ENCODE assay signal across 16 mouse cellular contexts in genomic region chr9:28738451-28738860, GRCm38 (mm10).
DNase-seq lines count a peak whose midpoint lies in the region; ATAC-seq and TF ChIP-seq lines count a peak whose summit lies in the region.
"Had no signal": no experiment of that assay in that cellular context is flagged by ENCODE, and none has a peak within 500 bp of the region (broad histone marks: within the 10 kb centered on the region; RNA-seq: fewer than 3 reads in every experiment).

No protein-coding gene starts in this region.

- TF ChIP-seq CTCF in cerebellum, adult 2 months (IDR thresholded peaks at IDR 0.05; ENCODE audit: borderline replicate concordance, insufficient read depth, low read depth, low read length) = no peak
- no peak for TF ChIP-seq CTCF in liver, postnatal 0 days (IDR thresholded peaks at IDR 0.05; ENCODE audit: low read depth)

- TF ChIP-seq POLR2A in cerebellum, adult 2 months (IDR thresholded peaks at IDR 0.05; ENCODE audit: borderline replicate concordance, insufficient read depth, low read length) = no peak

- H3K4me1 ChIP-seq in cerebellum, adult 2 months (ENCODE audit: control insufficient read depth, insufficient read depth, low read length) = peaks cover 15% of the 10 kb centered on the region; the same call in 1 of the 2 replicates
- no peaks in the 10 kb centered on the region for H3K4me1 ChIP-seq in liver, postnatal 0 days (ENCODE audit: insufficient read depth)
- H3K4me1 ChIP-seq: embryonic facial prominence, embryonic 13.5 days; liver, embryonic 13.5 days had no signal

- H3K4me3 ChIP-seq in cerebellum, adult 2 months (replicated peaks; ENCODE audit: insufficient read depth, low read depth, low read length) = no peak overlapping the region
- H3K4me3 ChIP-seq in liver, postnatal 0 days (ENCODE audit: low read depth, low read length) = no peak overlapping the region
- H3K4me3 ChIP-seq: embryonic facial prominence, embryonic 13.5 days; liver, embryonic 13.5 days; myocyte had no signal

- H3K4me2 ChIP-seq in liver, postnatal 0 days (ENCODE audit: low read depth, low read length) = no peak overlapping the region
- H3K4me2 ChIP-seq: embryonic facial prominence, embryonic 13.5 days; liver, embryonic 13.5 days had no signal

- H3K9me3 ChIP-seq in liver, postnatal 0 days (ENCODE audit: low read length) = no peaks in the 10 kb centered on the region
- H3K9me3 ChIP-seq: embryonic facial prominence, embryonic 13.5 days; liver, embryonic 13.5 days had no signal

- no peaks in the 10 kb centered on the region for H3K27me3 ChIP-seq in cerebellum, adult 2 months (ENCODE audit: control insufficient read depth, insufficient read depth, low read length)
- H3K27me3 ChIP-seq in liver, postnatal 0 days (ENCODE audit: insufficient read depth, low read length) = no peaks in the 10 kb centered on the region
- H3K27me3 ChIP-seq: embryonic facial prominence, embryonic 13.5 days; liver, embryonic 13.5 days had no signal

- DNase-seq in cerebellum, adult 2 months = peak; percentile 27 to 37
- DNase-seq in cerebellum, adult 8-10 months = no peak
- DNase-seq in brain, embryonic 18.5 days (ENCODE audit: low read depth, low spot score) = peak; percentile 42
- DNase-seq in layer of hippocampus, adult 11-12 months (ENCODE audit: low spot score) = peak; percentile 68
- peak; percentile 50 to 60 for DNase-seq in left cerebral cortex, postnatal 14 days (ENCODE audit: low spot score in 2 of 2)
- DNase-seq in liver, postnatal 0 days = no peak
- DNase-seq in liver = no peak
- DNase-seq in testis, postnatal 14 days (ENCODE audit: low spot score) = no peak
- DNase-seq: adrenal gland, postnatal 25 days; cerebellum, adult 9-11 months; gastrocnemius, postnatal 10 days; liver, embryonic 13.5 days; lung, postnatal 36 days; thymus, postnatal 14 days had no signal

- TF ChIP-seq EP300 in liver, postnatal 0 days (IDR thresholded peaks at IDR 0.05; ENCODE audit: low read depth) = no peak

- no peak overlapping the region for H3K27ac ChIP-seq in cerebellum, adult 2 months (ENCODE audit: insufficient read depth, low read length)
- no peak overlapping the region for H3K27ac ChIP-seq in liver, postnatal 0 days (ENCODE audit: low read depth)
- H3K27ac ChIP-seq: embryonic facial prominence, embryonic 13.5 days; liver, embryonic 13.5 days had no signal

- no peak overlapping the region for H3K9ac ChIP-seq in liver, postnatal 0 days (replicated peaks)
- H3K9ac ChIP-seq: embryonic facial prominence, embryonic 13.5 days; liver, embryonic 13.5 days had no signal

- no peaks in the 10 kb centered on the region for H3K36me3 ChIP-seq in liver, postnatal 0 days (replicated peaks; ENCODE audit: insufficient read depth, low read length)
- H3K36me3 ChIP-seq: embryonic facial prominence, embryonic 13.5 days; liver, embryonic 13.5 days had no signal

- intact Hi-C loops in left cerebral cortex, postnatal 14 days (cut with DNase I) = no loop called here

- no peak for ATAC-seq in liver, postnatal 0 days

- 5% methylated on average over 1 of the region's 1 CpGs for WGBS in cerebellum, adult 2 months
- 65% methylated on average over 1 of the region's 1 CpGs for WGBS in liver, postnatal 0 days (ENCODE audit: insufficient replicate concordance)

Comparison
In these comparisons a context has a peak if more than half of its experiments do, and no peak if none do; other contexts are left out.
1. DNase-seq: peak in cerebellum, adult 2 months (2 of 2), brain, embryonic 18.5 days (single experiment), layer of hippocampus, adult 11-12 months (single experiment) and left cerebral cortex, postnatal 14 days (2 of 2); none in cerebellum, adult 8-10 months (single experiment), liver, postnatal 0 days (single experiment), liver (single experiment) and testis, postnatal 14 days (single experiment).